Mouse (Mus musculus): ENCODE measurements around the gene Gm21060. TPM values are rescaled to one million over a fixed set of nuclear protein-coding genes. Genes with fewer than 3 reads are reported as not detected.
A peak's percentile ranks its signal among the peaks of the same experiment; 100 is the strongest.
"Not testable (repeated sequence)": the region's sequence is repeated elsewhere in the genome, so short reads cannot be mapped to it uniquely, and the experiment has no call there.

Gm21060 gene
- polyA plus RNA-seq, 1 experiment = not detected

- TF ChIP-seq GATA1 (IDR thresholded peaks at IDR 0.05; ENCODE audit: low read length) (no peak), TAL1 (IDR thresholded peaks at IDR 0.05; ENCODE audit: low read length) (no peak)
- no peaks in the 10 kb centered on the region; the same call in 1 of the 2 replicates for H3K4me1 ChIP-seq (ENCODE audit: control insufficient read depth)
- H3K27me3 ChIP-seq (ENCODE audit: control insufficient read depth) = 0 out of 2 replicates have a peak, but pooled peaks cover 2% of the 10 kb centered on the region
- H3K9me3 ChIP-seq (ENCODE audit: control insufficient read depth, low read length) = no peaks in the 10 kb centered on the region
- no peaks in the 10 kb centered on the region for H3K36me3 ChIP-seq (ENCODE audit: control insufficient read depth)
- peak overlapping the region; percentile 34 for H3K4me3 ChIP-seq (replicated peaks)
These were observed 30.6 kb downstream of the Gm21060 start for GRCm38 (mm10) chr19:61266246-61266615.

GRCm38 (mm10) chr19:61265349-61266245 is 31.3 kb downstream of the Gm21060 start:
- Histone ChIP-seq H3K4me1 (ENCODE audit: control insufficient read depth) (no peaks in the 10 kb centered on the region; the same call in 1 of the 2 replicates), H3K4me3 (replicated peaks) (peak overlapping the region; percentile 14), H3K9me3 (ENCODE audit: control insufficient read depth, low read length) (no peaks in the 10 kb centered on the region), H3K27me3 (ENCODE audit: control insufficient read depth) (0 out of 2 replicates have a peak, but pooled peaks cover 2% of the 10 kb centered on the region), H3K36me3 (ENCODE audit: control insufficient read depth) (no peaks in the 10 kb centered on the region)
- TF ChIP-seq GATA1 (IDR thresholded peaks at IDR 0.05; ENCODE audit: low read length) (no peak), TAL1 (IDR thresholded peaks at IDR 0.05; ENCODE audit: low read length) (no peak)

- TF ChIP-seq GATA1 (IDR thresholded peaks at IDR 0.05; ENCODE audit: low read length) = no peak
- TF ChIP-seq TAL1 (IDR thresholded peaks at IDR 0.05; ENCODE audit: low read length) = no peak
- Histone ChIP-seq H3K27me3 (ENCODE audit: control insufficient read depth) (0 out of 2 replicates have a peak, but pooled peaks cover 2% of the 10 kb centered on the region), H3K4me3 (replicated peaks) (no peak overlapping the region), H3K36me3 (ENCODE audit: control insufficient read depth) (no peaks in the 10 kb centered on the region), H3K9me3 (ENCODE audit: control insufficient read depth, low read length) (no peaks in the 10 kb centered on the region), H3K4me1 (ENCODE audit: control insufficient read depth) (no peaks in the 10 kb centered on the region; the same call in 1 of the 2 replicates)
These were observed 31.9 kb downstream of the Gm21060 start for GRCm38 (mm10) chr19:61264933-61265332.

- Histone ChIP-seq H3K27me3 (ENCODE audit: control insufficient read depth) (0 out of 2 replicates have a peak, but pooled peaks cover under 1% of the 10 kb centered on the region), H3K4me1 (ENCODE audit: control insufficient read depth) (no peaks in the 10 kb centered on the region; the same call in 1 of the 2 replicates), H3K4me3 (replicated peaks) (no peak overlapping the region), H3K9me3 (ENCODE audit: control insufficient read depth, low read length) (no peaks in the 10 kb centered on the region), H3K36me3 (ENCODE audit: control insufficient read depth) (no peaks in the 10 kb centered on the region)
- no peak for TF ChIP-seq TAL1 (IDR thresholded peaks at IDR 0.05; ENCODE audit: low read length)
These were observed 32.6 kb downstream of the Gm21060 start for GRCm38 (mm10) chr19:61264227-61264626.

- Histone ChIP-seq H3K27me3 (ENCODE audit: control insufficient read depth) (no peaks in the 10 kb centered on the region), H3K36me3 (ENCODE audit: control insufficient read depth) (no peaks in the 10 kb centered on the region), H3K9me3 (ENCODE audit: control insufficient read depth, low read length) (no peaks in the 10 kb centered on the region), H3K4me1 (ENCODE audit: control insufficient read depth) (no peaks in the 10 kb centered on the region; the same call in 1 of the 2 replicates), H3K4me3 (replicated peaks) (no peak overlapping the region)
- TF ChIP-seq TAL1 (IDR thresholded peaks at IDR 0.05; ENCODE audit: low read length) = no peak
- TF ChIP-seq GATA1 (IDR thresholded peaks at IDR 0.05; ENCODE audit: low read length) = no peak
These were observed 35.6 kb downstream of the Gm21060 start for GRCm38 (mm10) chr19:61261241-61261640.

GRCm38 (mm10) chr19:61257733-61258132 is 39.1 kb downstream of the Gm21060 start:
- no peak overlapping the region for H3K4me3 ChIP-seq (replicated peaks)
- H3K9me3 ChIP-seq (ENCODE audit: control insufficient read depth, low read length) = no peaks in the 10 kb centered on the region
- no peak for TF ChIP-seq TAL1 (IDR thresholded peaks at IDR 0.05; ENCODE audit: low read length)
- no peak for TF ChIP-seq GATA1 (IDR thresholded peaks at IDR 0.05; ENCODE audit: low read length)
- no peaks in the 10 kb centered on the region for H3K27me3 ChIP-seq (ENCODE audit: control insufficient read depth)
- H3K4me1 ChIP-seq (ENCODE audit: control insufficient read depth) = no peaks in the 10 kb centered on the region
- H3K36me3 ChIP-seq (ENCODE audit: control insufficient read depth) = no peaks in the 10 kb centered on the region

- no peaks in the 10 kb centered on the region for H3K27me3 ChIP-seq (ENCODE audit: control insufficient read depth)
- no peak overlapping the region for H3K4me3 ChIP-seq (replicated peaks)
- no peaks in the 10 kb centered on the region for H3K36me3 ChIP-seq (ENCODE audit: control insufficient read depth)
- TF ChIP-seq GATA1 (IDR thresholded peaks at IDR 0.05; ENCODE audit: low read length) = no peak
- TF ChIP-seq TAL1 (IDR thresholded peaks at IDR 0.05; ENCODE audit: low read length) = no peak
- no peaks in the 10 kb centered on the region for H3K4me1 ChIP-seq (ENCODE audit: control insufficient read depth)
- H3K9me3 ChIP-seq (ENCODE audit: control insufficient read depth, low read length) = no peaks in the 10 kb centered on the region
These were observed 40.5 kb downstream of the Gm21060 start for GRCm38 (mm10) chr19:61256166-61256887.

GRCm38 (mm10) chr19:61247334-61247733 is 49.5 kb downstream of the Gm21060 start:
- H3K36me3 ChIP-seq (ENCODE audit: control insufficient read depth); H3K9me3 ChIP-seq (ENCODE audit: control insufficient read depth, low read length); H3K4me1 ChIP-seq (ENCODE audit: control insufficient read depth); H3K4me3 ChIP-seq (replicated peaks); H3K27me3 ChIP-seq (ENCODE audit: control insufficient read depth): not testable (repeated sequence)

Other genes with a start within 250 kb of the Gm21060 start
- 0.04 and 0.05 TPM in 2 replicates for gene Zfp950, start 156.2 kb downstream of the Gm21060 start, polyA plus RNA-seq (2012)
- not detected in 2 replicates for gene Gm7102, start 120.8 kb downstream of the Gm21060 start, polyA plus RNA-seq (2012)
- not detected in 2 replicates for gene Gm6020, start 113.2 kb downstream of the Gm21060 start, polyA plus RNA-seq (2012)
- 0.78 and 1.2 TPM in 2 replicates for gene Csf2ra, start 68.6 kb downstream of the Gm21060 start, polyA plus RNA-seq (2012)